Mouse (Mus musculus) lung, postnatal 0 days (tissue): ENCODE data around the gene Fam228b.

ENCODE experiments used
- CTCF ChIP-seq: IDR thresholded peaks from 2 replicates; pipeline ENCODE4 v1.5.1; 2016; ENCODE audit warnings: antibody characterized with exemption, mild to moderate bottlenecking
- EP300 ChIP-seq: IDR thresholded peaks from 2 replicates; pipeline ENCODE4 v1.6.1; 2016; ENCODE audit warnings: antibody characterized with exemption, mild to moderate bottlenecking, control low read depth

DNA sequence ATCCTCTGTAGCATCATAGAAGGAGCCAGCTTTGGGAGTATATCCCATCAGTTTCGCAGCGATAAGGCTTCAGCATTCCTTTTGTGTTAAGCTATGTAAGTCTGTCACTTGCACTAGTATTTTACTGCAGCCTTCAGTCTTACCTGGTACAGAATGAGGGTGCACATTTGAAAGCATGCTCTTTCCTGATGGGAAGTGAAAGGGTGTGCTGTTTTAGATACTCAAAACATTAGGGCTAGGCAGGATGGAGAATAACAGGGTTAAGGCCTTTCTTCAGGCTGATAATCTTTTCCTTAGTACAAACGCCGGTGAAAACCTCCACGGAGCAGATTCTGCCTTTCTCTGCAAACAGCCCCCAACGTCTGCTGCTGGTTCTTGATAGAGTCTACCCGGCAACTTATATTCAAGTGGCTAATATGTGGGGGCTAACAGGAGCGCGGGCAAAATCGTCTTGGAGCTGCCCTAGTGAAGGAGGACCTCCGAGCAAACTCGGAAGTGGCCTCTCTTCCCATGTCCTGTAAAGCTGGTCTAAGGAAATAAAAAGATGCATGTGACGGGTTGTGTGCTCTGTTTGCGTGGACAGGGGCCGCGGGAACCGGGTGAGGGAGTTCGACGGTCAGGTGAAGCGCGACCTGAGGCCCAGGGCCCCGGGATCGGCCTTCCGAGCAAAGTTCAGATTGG lies 47.8 kb upstream of the Fam228b start:
- no peak for TF ChIP-seq EP300
- no peak for TF ChIP-seq CTCF
